Mouse (Mus musculus) stomach, embryonic 14.5 days (tissue): ENCODE data around the gene Jup. TPM values are rescaled to one million over a fixed set of nuclear protein-coding genes. Genes with fewer than 3 reads are reported as not detected.

Experiments
- ATAC-seq: fragments of 200-750 bp; cut with Nextera tagmentation; 2 replicates; pipeline ENCODE4 v1.8.0; 2017; ENCODE audit warnings: low read depth, moderate TSS enrichment; ENCODE audit not compliant: insufficient number of reproducible peaks, insufficient read depth, low FRiP score
- H3K27ac ChIP-seq: fragments of 300-500 bp; sonication (generic); 2 replicates; pipeline ENCODE4 v1.5.1; 2014; ENCODE audit warnings: mild to moderate bottlenecking, low read length, moderate library complexity, mixed read lengths
- H3K27me3 ChIP-seq: fragments of 300-500 bp; sonication (generic); 2 replicates; pipeline ENCODE4 v1.6.1; 2014; ENCODE audit warnings: low read length, control low read depth, mixed read lengths; ENCODE audit not compliant: control insufficient read depth, insufficient read depth
- H3K36me3 ChIP-seq: fragments of 300-500 bp; sonication (generic); 2 replicates; pipeline ENCODE4 v1.6.1; 2014; ENCODE audit warnings: mild to moderate bottlenecking, control low read depth, low read length, moderate library complexity, mixed read lengths; ENCODE audit not compliant: control insufficient read depth, insufficient read depth
- H3K4me1 ChIP-seq: fragments of 300-500 bp; sonication (generic); 2 replicates; pipeline ENCODE4 v1.6.1; 2014; ENCODE audit warnings: low read length, control low read depth, mixed read lengths; ENCODE audit not compliant: control insufficient read depth, insufficient read depth
- H3K4me2 ChIP-seq: fragments of 300-500 bp; sonication (generic); replicated peaks from 2 replicates; pipeline ENCODE4 v1.6.1; 2014; ENCODE audit warnings: low read depth, low read length, control low read depth
- H3K4me3 ChIP-seq: fragments of 300-500 bp; sonication (generic); 2 replicates; pipeline ENCODE4 v1.5.1; 2014; ENCODE audit warnings: low read depth, low read length, control low read depth
- H3K9ac ChIP-seq: fragments of 300-500 bp; sonication (generic); replicated peaks from 2 replicates; pipeline ENCODE4 v1.6.1; 2014; ENCODE audit warnings: low read depth, mild to moderate bottlenecking, control low read depth, low read length, moderate library complexity, mixed read lengths
- H3K9me3 ChIP-seq: fragments of 300-500 bp; sonication (generic); 2 replicates; pipeline ENCODE4 v1.6.1; 2016; ENCODE audit warnings: low read depth, low read length, control low read depth; ENCODE audit not compliant: control insufficient read depth
- WGBS: fragments of 180-500 bp; shearing (Covaris S2); extraction: QIAGEN DNeasy Blood & Tissue Kit; methylation state at CpG from one replicate; pipeline ENCODE4 v1.1.7; 2014; 5-methylcytosine and 5-hydroxymethylcytosine counted together
- polyA plus RNA-seq: library from polyadenylated mRNA; unstranded; fragments of >200 nt; fragmentation: Nextera tagmentation; extraction: Ambion mirVana; gene quantifications from 2 replicates; pipeline ENCODE4 v1.2.1, GENCODE M21; 2014

The Jup gene
- polyA plus RNA-seq: 131 and 139 TPM in 2 replicates

DNA sequence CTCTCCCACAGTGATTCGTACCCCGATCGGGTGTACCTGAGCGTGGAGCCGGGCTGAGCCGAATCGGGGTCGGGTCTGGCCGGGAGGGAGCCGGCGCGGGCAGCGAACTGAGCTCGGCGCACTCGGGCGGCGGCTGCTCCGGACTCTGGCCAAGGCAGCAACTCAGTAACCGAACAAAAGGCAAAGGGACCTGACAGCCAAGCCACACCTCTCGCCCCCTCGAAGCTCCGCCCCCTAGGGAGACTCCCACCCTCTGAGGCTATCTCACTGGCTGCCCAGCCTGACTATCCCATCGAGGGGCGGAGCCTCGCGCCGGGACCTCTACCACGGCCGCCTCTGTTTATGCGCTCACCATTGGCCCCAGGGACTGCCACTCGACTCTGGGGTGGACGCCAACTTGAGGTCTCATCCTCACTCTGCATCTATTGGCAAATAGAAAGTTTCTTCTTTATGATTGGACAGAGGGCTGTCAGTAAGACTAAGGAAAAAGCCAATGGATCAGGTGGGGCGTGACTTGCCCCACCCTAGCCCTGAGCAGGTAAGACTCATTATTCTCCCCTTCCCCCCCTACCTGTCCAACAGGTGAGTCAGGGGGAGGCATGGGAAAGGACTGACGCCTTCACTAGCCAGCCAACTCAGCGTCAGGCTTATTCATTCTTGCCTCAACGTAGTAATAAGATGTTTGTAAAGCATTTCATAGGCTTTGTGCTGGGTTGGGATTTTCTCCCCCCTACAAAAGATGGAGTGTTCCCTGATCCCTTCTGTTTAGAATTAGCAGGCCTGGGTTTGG, at the start of gene Jup:
TSS of gene Jup (minus strand) at position 164 of the 790 bp plus-strand sequence.
- no peaks in the 10 kb centered on the region for H3K36me3 ChIP-seq
- peak within 1 kb of the TSS; percentile 76 for H3K4me3 ChIP-seq
- H3K4me1 ChIP-seq: peaks cover 51% of the 10 kb centered on the region
- H3K27me3 ChIP-seq: no peaks in the 10 kb centered on the region
- WGBS: under 1% methylated on average over 37 of the region's 37 CpGs
- no peaks in the 10 kb centered on the region for H3K9me3 ChIP-seq
- peak within 1 kb of the TSS; percentile 67 for H3K9ac ChIP-seq
- H3K4me2 ChIP-seq: peak within 1 kb of the TSS; percentile 78
- peak within 1 kb of the TSS; percentile 90 for H3K27ac ChIP-seq
- ATAC-seq: peak; percentile 98

DNA sequence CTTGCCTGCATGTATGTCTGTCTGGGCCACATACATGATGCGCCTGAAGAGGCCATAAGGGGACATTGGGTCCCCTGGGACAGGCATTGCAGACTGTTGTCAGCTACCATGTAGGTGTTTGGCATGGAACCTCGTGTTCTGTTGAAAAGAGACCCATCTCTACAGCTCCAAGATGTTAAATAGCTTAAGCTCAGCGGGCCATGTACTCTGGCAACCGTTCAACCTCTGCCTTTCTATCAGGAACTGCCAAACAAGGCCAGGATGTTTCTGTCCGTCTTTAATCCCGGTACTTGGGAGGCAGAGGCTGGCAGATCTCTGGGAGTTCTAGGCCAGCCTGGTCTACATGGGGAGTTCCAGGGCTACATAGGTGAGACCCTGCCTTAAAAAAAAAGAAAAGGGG, 45.1 kb upstream of the Jup start:
- H3K4me1 ChIP-seq: peaks cover 7% of the 10 kb centered on the region; the same call in 1 of the 2 replicates
- H3K36me3 ChIP-seq: peaks cover 5% of the 10 kb centered on the region; the same call in 1 of the 2 replicates
- H3K27me3 ChIP-seq: no peaks in the 10 kb centered on the region
- H3K9me3 ChIP-seq: no peaks in the 10 kb centered on the region
- H3K4me2 ChIP-seq: no peak overlapping the region
- no peak overlapping the region for H3K9ac ChIP-seq
- ATAC-seq: no peak
- H3K27ac ChIP-seq: no peak overlapping the region
- H3K4me3 ChIP-seq: no peak overlapping the region
- 80% methylated on average over 6 of the region's 6 CpGs for WGBS

DNA sequence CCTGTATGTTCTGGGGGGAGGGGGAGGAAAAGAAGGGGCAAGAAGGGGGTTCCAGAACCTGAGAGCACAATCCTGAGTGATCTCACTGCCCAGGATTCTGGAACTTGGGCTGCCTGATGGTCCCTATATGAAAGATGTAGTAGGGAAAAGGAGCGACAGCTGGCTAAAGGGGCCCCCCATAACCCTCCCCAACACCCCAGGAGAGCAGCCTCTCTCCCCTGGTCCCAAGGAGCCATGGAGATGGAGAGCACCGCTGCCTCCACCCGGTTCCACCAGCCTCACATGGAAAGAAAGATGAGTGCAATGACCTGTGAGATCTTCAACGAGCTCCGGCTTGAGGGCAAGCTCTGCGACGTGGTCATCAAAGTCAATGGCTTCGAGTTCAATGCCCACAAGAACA, 44.2 kb upstream of the Jup start, which contains the start of the genes Nt5c3b and Klhl10:
TSS of gene Nt5c3b (minus strand) at position 12 of the 400 bp plus-strand sequence.
TSS of gene Klhl10 (plus strand) at position 121 of the 400 bp plus-strand sequence.
- peak within 1 kb of the TSS; percentile 67 for H3K4me3 ChIP-seq
- H3K9me3 ChIP-seq: no peaks in the 10 kb centered on the region
- WGBS: 88% methylated on average over 8 of the region's 8 CpGs
- peaks cover 7% of the 10 kb centered on the region; the same call in 1 of the 2 replicates for H3K4me1 ChIP-seq
- H3K4me2 ChIP-seq: peak within 1 kb of the TSS; percentile 72
- peaks cover 8% of the 10 kb centered on the region; the same call in 1 of the 2 replicates for H3K36me3 ChIP-seq
- ATAC-seq: no peak
- peak within 1 kb of the TSS; percentile 81 for H3K9ac ChIP-seq
- no peaks in the 10 kb centered on the region for H3K27me3 ChIP-seq
- 0 out of 2 replicates have a peak within 1 kb of the TSS, but pooled peaks have one; percentile 7 for H3K27ac ChIP-seq

DNA sequence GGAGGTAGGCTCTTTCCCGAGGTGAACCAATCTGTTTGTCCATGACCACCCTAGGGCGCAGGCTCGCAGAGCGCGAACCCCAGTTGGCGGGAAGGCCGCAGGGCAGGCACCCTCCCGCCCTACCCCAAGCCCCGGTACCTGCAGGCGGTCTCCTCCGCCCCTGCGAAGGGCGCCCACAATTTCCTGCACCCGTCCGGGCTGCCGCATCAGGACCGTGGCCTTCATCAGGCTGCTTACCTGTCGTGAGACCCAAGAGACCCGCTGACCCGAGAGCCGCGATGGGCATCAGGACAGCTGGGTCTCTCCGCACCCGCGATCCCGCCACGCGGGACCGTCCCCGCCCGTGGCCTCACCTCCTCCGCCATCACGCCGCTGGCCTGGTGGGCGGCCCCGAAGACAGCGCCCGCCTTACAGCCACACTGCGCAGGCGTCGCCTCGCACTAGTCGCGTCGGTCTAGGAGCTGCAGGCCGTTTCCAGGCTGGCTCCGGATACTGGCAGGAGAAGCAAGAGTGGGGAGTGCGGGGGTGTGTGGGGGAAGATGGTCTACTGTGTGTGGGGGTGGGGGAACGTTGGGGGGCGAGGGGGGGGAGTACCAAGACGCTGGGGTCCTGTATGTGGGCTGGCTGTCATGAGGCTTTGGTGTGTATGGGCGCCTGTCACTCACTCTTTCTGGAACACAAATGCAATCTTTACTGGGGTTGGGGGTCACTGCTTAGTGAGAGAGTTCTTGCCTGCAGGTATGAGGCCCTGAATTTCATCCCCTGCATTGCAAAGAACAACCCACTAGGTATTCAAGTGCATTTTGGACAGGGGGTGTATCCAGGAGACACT, 43.3 kb upstream of the Jup start:
- 1% methylated on average over 52 of the region's 52 CpGs for WGBS
- ATAC-seq: peak; percentile 95

DNA sequence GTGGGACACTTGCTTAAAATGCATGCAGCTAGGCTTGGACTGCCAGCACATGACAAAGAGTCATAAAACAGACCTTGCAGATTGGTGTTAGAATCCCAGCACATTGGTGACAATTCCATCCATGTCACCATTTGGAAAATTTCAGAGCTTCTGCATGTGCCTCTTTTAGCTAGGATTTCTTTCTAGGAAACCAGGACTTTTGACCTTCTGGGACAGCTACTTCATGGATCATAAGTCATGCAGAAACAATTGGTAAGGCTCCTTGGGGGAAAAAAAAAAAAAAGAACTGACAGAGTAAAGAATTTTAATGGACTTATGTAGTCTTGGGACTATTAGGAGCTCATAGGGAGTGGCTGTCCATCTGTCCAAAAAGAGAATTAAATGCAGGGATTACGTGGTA, 40.3 kb upstream of the Jup start:
- Histone ChIP-seq H3K27ac (no peak overlapping the region), H3K9me3 (no peaks in the 10 kb centered on the region), H3K4me3 (no peak overlapping the region), H3K4me2 (no peak overlapping the region), H3K36me3 (peaks cover 17% of the 10 kb centered on the region; the same call in 1 of the 2 replicates), H3K27me3 (no peaks in the 10 kb centered on the region), H3K9ac (no peak overlapping the region), H3K4me1 (peaks cover 7% of the 10 kb centered on the region; the same call in 1 of the 2 replicates)
- WGBS: 79% methylated on average over 1 of the region's 1 CpGs
- no peak for ATAC-seq

More for the DNA sequence above, 43.3 kb upstream of the Jup start:
- Histone ChIP-seq H3K4me2 (peak overlapping the region; percentile 72), H3K4me1 (peaks cover 7% of the 10 kb centered on the region; the same call in 1 of the 2 replicates), H3K9me3 (no peaks in the 10 kb centered on the region), H3K27me3 (no peaks in the 10 kb centered on the region), H3K36me3 (peaks cover 14% of the 10 kb centered on the region; the same call in 1 of the 2 replicates), H3K27ac (0 out of 2 replicates have a peak overlapping the region, but pooled peaks have one; percentile 7), H3K9ac (peak overlapping the region; percentile 81), H3K4me3 (peak overlapping the region; percentile 67)

DNA sequence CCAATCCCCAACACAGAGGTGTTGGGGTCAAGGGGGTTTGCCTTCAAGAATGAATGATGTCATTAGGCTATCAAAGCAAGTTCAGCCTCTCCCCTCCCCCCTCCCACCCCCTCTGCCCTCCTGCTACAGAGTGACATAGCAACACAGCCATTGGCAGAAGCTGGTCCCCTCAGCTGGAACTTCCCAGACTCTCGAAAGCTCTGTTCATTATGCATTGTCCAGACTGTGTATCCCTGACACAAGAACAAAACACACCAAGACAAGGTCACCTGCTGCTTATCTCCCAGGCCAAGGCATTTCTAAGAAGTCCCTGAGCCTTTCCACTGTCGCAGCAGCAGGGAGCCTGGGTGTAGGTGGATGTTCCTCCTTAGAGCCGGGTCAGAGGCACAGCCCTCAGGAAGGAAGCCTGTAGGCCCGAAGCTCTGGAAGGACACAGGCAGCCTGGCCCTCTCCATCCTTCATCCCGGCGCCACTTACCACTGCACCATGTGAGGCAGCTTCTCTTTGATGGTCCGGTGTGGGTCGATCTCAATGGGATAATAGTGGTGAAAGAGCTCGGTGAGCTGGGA, 38.2 kb upstream of the Jup start:
- Histone ChIP-seq H3K36me3 (peaks cover 17% of the 10 kb centered on the region; the same call in 1 of the 2 replicates), H3K27me3 (no peaks in the 10 kb centered on the region), H3K9me3 (no peaks in the 10 kb centered on the region), H3K4me2 (no peak overlapping the region), H3K4me3 (no peak overlapping the region), H3K9ac (no peak overlapping the region), H3K4me1 (peaks cover 7% of the 10 kb centered on the region; the same call in 1 of the 2 replicates), H3K27ac (no peak overlapping the region)
- WGBS: 81% methylated on average over 9 of the region's 9 CpGs
- no peak for ATAC-seq

DNA sequence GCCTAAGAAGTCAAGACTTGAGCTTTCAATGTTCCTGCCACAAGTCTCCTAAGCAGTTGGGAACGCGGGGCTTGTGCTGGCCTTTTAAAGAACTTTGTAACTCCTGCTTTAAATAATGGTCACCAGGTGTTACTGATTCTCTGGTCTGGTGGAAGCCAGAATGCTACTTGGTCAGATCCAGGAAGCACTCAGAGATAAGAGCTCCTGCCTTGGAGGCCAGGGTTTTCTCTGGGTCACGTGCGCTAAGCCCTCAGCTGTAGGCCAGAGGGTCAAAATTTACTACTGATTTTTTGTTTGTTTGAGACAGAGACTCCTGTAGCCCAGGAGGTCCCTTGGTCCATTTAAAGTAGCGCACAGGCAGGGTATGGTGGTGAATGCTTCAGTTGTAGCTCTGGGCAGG, 34.4 kb upstream of the Jup start:
- Histone ChIP-seq H3K4me3 (no peak overlapping the region), H3K36me3 (peaks cover 25% of the 10 kb centered on the region; the same call in 1 of the 2 replicates)
- 89% methylated on average over 5 of the region's 5 CpGs for WGBS

DNA sequence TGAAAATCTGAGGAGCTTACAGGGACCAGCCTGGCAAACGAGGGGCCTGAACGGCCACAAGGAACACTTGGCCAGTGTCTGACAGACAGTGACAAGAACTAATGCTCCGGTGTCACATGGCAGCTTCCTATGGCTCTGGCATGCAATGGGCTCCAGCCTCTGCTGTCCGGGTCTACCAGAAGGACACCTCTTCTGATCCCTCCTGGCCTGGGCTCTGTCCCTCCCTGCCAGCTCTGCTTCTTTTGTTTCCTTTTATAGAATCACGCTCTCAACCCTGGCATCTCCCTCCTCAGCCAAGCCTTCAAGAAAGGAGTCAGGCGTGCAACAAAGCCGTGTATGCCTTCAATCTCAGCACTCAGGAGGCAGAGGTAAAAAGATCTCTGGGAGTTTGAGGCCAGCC, 32.5 kb upstream of the Jup start:
- H3K4me2 ChIP-seq: no peak overlapping the region
- WGBS: 90% methylated on average over 7 of the region's 7 CpGs
- no peak for ATAC-seq
- H3K27ac ChIP-seq: no peak overlapping the region
- H3K27me3 ChIP-seq: no peaks in the 10 kb centered on the region
- H3K9me3 ChIP-seq: no peaks in the 10 kb centered on the region
- H3K4me1 ChIP-seq: no peaks in the 10 kb centered on the region
- H3K4me3 ChIP-seq: no peak overlapping the region
- no peak overlapping the region for H3K9ac ChIP-seq
- H3K36me3 ChIP-seq: peaks cover 16% of the 10 kb centered on the region; the same call in 1 of the 2 replicates

More for the DNA sequence above, 34.4 kb upstream of the Jup start:
- no peak for ATAC-seq
- no peaks in the 10 kb centered on the region for H3K27me3 ChIP-seq
- H3K4me2 ChIP-seq: no peak overlapping the region
- H3K27ac ChIP-seq: no peak overlapping the region
- no peaks in the 10 kb centered on the region for H3K4me1 ChIP-seq
- no peaks in the 10 kb centered on the region for H3K9me3 ChIP-seq
- no peak overlapping the region for H3K9ac ChIP-seq
